Mouse (Mus musculus) frontal cortex, postnatal 36 days (tissue): ENCODE data around the gene Tgif1.
"Not testable (repeated sequence)": the region's sequence is repeated elsewhere in the genome, so short reads cannot be mapped to it uniquely, and the experiment has no call there.

Experiments
- DNase-seq, 2 experiments: peaks; one replicate each; pipeline ENCODE4 v3.0.0; 2022; ENCODE audit warnings: low spot score in 2 of 2

Gene Tgif1

DNA sequence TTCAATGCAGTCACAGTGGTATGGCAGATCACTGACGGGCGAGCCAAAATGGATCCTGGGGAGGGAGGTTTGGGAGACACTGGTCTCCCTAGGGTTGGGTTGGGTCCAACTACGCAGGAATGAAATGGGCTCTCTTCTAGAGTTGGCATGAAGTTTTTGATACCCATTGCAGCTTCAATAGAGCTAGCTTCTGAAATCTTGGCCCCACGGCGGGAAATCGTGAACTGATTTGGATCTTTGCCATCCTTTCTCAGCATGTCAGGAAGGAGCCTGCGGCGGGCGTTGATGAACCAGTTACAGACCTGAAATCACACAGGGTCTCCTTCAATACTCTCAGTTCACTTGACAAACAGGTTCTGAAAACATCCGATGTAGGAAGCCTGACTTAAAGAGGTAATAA, 8.4 kb downstream of the Tgif1 start:
- DNase-seq: no peak

DNA sequence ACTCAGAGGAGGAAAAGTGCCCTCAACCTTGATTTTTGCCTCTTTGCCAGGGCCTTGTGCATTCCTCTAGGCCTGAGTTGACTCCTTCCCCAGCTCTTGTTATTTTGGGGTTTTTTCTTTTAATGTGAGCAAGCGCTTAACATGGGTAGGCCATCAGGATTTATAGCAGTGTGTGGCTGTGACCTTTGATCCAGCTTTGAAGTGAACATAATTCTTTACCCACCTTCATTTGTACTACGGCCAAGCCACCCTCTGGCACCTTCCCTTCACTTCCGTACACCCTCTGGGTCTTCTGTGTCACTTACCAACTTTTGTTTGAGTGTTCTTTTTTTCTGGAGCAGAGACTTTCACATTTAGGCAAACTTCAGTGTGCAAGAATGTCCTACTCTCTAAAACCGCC, 10.1 kb downstream of the Tgif1 start:
- DNase-seq: no peak

DNA sequence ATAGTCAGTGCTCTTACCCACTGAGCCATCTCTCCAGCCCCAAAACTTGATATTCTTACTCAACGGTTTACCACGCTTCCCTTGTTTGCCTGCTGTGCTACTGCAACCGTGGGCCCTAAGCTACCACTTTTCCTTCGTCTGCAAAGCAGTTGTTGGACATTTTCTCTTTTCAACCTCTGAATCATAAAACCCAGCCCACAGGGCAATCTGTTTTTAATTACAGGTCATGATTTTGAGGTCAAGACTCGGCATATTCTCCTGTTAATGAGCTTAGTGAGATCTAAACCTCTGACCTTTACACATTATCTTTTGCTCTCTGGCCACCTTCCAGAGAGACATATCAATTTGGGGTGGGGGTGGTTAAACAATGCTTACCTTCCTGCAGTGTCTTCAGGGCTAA, 14.8 kb downstream of the Tgif1 start:
- DNase-seq: no peak

DNA sequence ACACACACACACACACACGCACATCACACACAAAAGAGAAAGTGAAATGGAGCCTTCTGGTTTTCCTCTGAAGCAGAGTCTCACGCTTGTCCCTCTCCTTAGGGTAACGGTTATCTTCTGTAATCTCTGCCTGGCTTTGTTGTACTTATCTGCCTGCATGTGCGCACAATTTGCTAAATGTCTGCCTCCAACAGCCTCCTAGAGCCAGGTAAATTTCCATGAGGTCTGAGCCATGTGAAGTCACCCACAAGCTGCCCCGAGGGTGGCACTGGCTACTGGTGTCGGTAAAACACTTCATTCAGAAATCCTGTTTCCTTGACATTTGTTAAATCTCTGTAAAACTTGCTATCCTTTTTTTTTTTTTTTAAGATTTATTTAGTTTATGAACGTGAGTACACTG, 15.3 kb downstream of the Tgif1 start:
- no peak for DNase-seq

DNA sequence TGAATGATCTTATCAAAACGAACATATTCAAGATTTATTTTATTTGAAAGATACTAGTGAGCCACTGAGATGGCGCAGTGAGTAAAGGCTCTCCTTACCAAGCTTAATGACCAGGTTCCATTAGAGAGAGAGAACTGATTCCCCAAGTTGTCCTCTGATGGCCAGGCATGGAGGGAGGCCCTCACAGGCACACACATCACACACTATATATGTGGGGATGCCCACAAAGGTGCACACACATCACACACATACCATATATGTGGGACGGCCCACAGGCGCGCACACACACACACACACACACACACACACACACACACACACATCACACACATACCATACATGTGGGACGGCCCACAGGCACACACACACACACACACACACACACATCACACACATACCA, 15.9 kb downstream of the Tgif1 start:
- DNase-seq: not testable (repeated sequence)

DNA sequence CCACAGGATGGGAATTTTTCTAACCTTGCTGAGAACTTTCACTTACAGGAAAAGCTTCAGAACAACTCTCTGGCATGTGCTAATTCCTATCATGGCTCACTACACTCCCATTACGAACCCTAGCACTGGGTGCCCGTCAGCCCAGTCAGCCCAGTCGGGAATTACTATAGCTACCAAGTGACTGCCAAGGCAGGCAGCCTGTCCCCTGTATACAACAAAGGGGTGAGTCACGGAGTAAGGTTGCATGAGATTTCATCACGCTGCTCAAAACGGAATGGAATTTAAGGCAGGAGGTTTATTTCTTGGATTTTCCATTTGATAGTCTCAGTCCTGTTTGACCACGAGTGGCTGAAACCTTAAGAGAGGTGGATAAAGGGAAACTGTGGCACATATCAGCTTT, 16.5 kb downstream of the Tgif1 start:
- no peak for DNase-seq

DNA sequence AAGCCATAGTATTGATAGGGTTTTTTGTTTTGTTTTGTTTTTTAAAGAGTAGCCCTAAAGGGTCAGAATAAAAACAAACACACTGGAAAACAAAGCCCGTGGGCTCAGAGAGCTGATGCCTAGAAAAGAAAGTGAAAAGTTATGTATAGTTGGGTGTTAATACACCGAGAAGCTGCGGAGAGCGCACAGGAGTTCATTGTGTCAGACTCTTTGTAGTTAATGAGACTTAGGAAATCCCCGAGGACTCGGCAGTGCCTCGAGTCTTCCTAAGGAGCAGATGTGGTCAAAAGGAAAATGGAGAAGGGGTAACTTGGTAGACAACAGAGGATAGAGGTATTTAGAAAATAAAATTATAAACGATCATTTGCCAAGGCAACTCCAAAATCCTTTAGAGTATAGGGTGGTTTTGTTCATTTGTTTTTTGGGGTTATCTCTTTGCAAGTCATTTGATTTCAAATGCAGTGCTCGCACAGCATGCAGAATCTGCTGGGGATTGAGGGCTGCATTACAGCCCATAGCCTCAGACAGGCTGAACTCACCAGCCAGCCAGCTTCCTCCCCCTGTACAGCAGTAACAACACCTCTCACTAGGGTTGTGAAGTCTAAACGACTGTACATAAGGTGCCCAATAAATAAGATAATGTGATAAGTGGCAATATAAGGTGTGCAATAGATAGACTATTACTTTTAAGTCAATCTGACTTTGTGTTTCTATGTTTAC, 18.1 kb downstream of the Tgif1 start:
- no peak for DNase-seq

DNA sequence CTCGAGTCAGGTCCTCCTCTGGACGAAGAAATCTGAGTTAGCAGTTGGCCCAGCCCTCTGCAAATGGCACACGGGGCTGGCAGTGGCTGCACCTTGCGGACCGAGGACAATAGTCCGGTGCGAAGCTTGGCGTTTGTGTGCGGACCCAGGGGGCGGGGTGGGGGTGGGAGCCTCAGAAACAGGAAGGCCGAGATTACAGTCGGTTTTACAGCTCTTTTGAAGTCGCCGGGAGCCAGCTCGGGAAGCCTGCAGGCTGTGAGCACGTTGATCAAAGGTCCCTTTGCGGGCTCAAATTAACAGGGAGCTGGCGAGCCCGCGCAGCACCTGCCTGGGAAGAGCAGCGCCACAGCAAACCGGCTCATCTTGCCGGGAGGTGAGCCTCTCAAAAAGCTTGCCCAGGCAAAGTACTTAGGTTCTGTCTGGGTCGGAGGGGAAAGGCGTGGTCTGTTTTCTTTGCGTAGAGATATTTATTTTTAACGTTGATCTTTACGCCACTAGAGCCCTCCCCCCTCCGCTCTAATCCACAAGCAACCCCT, 18.8 kb downstream of the Tgif1 start:
- no peak for DNase-seq

DNA sequence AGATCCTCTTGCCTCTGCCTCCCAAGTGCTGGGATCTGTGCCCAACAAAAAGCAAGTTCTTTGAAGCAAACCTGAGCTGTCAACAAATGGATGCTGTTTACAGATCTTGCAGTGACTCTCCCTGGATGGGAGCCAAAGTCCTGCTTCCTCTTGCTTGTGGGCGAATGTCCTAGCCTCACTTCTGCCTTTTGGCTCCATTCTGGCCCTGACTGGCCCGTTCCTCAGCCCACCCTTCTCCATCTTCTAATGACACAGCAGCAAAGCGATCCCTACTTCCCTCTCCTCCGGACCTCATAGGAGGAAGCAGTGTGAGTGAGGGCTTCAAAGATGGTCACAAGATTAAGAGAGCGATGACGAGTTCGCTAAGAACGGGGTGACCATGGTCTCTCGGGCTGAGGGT, 20.8 kb downstream of the Tgif1 start:
- no peak for DNase-seq

DNA sequence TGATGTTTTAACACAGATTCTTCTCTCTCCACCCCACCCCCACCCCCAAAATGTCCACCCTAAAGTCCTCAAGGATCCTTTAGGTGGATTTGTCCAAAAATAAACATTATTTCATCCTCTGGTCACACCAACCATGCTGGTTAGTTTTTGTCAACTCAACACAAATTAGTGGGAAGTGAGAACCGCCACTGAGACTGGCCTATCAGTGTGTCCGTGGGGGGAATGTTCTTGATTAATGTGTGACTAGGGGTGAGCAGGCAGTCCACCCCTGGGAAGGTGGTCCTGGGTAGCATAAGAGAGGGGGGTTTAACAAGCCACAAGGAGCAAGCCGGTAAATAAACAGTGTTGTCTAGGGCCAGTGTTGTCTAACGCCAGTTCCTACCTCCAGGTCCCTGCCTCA, 21.8 kb downstream of the Tgif1 start:
- no peak for DNase-seq

DNA sequence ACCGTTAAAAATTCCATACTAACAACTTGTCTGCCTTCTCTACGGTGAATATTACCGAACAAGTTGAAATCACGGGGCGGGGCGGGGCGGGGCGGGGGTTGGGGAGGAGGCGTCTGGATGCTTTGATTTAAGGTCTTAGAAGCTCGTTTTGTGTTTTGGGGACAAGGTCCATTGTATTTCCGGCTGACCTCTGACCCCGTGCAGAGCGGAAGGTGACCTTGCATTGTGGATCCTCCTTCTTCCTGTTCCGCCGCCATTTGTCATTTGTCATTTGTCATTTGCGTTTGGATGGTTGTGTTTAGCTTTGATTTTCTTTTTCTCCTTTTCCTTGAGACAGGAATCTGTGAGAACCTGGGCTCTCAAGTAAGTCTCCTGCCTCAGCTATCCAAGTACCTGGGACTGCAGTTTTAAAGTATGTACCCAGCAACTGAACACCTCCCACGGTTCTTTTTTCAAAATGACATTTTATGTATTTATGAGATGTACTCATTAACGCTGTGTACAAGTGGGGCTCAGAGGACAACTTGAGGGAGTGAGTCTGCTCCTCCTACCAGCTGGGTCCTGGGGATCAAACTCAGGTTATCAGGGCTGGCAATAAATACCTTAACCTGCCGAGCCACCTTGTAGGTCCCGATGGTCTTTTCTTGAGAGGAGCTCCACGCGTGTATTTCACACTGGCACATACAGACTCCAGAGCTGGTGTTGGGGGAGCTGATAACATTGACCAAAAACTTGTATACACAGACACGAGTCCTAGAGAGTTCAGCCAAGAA, 23.2 kb downstream of the Tgif1 start:
- DNase-seq: no peak

DNA sequence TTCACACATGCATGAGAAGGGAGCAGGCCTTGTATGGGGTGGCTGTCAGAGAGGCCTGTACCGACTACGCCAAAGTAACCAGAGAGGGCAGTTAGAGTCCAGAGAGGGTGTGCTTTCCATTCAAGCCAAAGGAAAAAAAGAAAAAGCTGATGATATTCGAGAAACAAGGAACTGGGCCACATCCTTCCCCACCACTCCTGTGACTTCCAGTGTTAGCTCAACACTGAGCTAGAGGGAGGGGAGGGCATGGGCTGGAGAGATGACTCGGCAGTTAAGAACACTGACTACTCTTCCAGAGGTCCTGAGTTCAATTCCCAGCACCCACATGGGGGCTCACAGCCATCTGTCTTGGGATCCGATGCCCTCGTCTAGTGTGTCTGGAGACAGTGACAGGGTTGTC, 24.1 kb downstream of the Tgif1 start:
- DNase-seq: no peak

DNA sequence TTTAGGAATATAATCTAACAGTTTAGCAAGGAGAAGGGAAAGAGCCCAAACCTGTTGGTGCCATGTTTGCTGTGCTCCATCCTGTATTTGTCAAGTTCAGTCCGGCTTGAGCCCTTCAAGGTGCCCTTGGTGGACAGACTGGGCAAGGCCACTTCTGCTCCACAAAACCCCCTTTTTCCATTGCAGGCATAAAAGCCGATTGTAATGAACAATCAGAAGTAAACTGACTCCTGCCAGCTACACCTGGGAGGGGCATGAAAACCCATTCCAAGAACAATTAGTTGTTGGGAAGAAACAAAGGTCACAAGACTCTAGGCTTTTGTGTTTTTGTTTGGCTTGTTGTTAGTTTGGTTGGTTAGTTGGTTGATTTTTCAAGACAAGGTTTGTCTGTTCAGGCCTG, 24.8 kb downstream of the Tgif1 start:
- no peak for DNase-seq

DNA sequence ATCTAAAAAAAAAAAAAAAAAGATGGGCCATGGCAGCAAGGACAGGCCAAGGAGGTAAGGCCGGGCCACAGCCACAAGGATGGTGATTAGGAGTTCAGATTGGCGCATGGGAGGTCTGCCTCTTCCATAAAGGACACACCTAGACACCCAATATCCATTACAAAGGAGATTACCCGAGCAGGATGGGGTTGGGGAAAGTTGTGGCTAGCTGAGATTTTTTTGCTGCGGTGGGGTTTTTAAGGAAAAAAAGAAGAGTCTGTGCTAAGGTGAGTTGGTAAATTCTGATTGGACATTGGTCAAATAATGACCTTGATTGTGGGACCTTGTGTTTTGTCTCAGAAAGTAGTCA, 25.2 kb downstream of the Tgif1 start:
- DNase-seq: no peak

DNA sequence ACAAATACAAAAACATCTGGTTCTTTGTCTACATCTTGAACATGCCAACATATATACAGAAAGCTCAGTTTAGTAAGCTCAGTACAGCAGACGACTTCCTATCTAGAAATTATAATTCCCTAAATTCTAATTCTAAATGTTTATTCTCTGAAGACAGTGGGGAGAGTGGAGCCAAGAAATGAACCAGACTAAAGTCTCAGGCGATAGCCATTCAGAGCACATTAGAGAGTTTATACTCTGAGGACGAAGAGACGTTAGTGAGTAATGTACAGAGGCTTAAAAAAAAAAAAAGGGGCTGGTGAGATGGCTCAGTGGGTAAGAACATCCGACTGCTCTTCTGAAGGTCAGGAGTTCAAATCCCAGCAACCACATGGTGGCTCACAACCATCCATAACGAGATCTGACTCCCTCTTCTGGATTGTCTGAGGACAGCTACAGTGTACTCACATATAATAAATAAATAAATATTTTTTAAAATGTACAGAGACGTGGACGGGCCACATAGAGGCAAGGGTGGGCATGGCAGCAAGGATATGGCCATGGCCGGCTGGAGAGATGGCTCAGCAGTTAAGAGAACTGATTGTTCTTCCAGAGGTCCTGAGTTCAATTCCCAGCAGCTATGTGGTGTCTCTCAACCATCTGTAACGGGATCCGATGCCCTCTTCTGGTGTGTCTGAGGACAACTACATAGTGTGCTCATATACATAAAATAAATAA, 25.7 kb downstream of the Tgif1 start:
- not testable (repeated sequence) for DNase-seq

DNA sequence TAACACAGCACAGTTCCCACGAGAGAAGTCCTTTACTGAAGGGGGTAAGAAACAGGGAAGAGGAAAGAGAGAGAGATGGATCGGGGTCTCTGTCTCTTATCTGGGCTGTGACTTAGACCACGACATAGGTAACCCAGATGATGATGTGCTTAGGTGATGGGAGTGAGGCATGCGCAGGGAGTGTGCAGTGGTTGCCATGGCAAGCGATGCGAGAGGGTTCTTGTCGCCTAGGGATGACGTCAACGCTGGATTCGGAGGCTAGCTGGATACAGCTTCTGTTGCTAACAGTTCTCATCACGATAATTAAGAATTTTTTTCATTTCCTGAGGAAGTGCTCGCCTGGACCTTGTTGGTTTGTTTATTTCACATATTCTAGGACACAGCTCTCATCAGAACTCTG, 27.1 kb downstream of the Tgif1 start:
- peak; percentile 77 to 88 for DNase-seq

DNA sequence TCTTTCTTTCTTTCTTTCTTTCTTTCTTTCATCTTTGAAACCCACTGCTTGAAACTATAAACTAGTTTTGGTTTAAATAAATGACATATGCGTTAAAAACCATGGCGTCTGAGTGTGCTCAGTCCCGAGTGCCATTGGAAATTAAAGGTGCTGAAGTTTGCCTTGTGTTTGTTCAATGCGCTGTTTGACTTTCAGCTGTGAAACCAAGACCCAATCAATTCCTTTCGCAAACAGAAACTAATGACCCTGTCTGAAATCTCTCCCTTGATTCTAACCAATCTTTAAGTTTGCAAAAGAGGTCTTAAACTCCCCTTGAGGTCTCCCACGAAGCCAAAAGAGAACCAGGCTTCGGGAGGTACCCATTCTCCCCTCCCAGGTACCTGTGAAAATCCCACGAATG, 30.3 kb downstream of the Tgif1 start:
- no peak for DNase-seq

DNA sequence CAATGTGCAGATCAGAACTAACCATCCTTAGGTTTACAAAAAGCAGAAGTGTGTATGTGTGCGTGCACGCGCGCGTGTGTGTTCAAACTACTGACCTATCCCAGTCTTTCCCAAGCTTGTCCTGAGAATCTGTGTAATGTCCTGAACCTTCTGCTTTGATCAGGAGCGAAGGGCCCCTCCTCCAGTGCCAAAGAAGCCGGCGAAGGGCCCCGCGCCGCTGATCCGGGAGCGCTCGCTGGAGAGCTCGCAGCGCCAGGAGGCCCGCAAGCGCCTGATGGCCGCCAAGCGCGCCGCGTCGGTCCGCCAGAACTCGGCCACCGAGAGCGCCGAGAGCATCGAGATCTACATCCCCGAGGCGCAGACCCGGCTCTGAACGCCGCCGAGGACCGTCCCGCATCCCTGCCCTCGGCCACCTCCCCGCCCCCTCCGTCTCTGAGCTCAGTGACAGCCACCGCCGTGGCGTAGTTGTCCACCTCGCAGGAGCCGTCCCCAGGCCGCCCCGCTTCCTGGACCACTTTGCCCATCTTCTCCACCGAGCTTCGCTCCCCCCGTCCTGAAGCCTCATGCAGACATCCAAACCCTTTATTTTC, 35.4 kb downstream of the Tgif1 start:
- DNase-seq: no peak

DNA sequence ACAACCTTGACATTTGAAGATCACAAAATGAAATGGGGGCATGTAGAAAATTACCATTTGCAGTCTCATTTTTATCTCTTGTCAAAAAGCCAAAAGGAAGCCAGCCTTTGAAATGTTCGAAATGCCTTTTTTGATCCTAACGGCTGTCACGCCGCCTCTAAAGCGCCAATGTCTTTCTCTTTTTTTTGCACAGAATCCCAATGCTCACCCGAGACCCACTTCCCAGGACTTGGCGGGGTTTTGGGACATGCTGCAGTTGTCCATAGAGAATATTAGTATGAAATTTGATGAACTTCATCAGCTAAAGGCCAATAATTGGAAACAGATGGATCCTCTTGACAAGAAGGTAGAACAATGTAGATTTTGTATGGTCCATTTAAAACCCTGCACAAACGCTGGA, 38.3 kb downstream of the Tgif1 start:
- DNase-seq: no peak

DNA sequence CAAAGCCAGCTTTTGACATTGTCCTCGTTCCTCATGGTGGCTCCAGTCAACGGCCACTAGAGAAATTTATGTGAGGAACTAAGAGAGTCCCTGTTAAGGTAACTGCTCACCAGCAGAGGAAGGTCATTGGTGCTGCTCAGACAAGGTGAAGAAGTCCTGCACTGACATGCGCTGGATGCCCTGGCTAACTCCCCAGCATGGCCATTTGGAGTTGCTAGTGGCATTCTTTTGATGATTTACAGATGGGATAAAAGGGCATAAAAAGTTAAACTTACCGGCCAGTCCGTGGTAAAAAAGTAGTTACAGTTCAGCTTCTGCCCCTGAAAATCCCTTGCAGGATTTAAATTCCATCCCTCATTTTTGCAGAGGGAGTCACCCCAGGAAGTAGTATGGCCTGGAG, 42.6 kb downstream of the Tgif1 start:
- DNase-seq: no peak

DNA sequence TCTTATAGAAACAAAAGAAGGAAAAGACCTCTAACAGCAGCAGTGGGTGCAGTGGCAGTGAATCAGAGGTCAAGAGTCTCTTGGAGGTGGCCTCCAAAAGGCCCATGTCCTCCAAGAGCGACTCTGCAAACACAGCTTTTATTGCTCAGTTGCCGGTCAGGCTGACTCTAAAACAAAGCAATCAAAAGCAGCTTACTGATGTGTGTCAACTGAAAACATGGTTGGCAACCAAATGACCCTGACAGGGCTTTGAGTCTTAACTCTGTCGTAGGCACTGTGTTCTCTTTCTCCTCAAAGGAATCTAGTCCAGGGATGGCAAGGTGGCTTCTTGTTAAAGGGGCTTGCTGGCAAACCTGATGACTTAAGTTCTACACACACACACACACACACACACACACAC, 43.6 kb downstream of the Tgif1 start:
- DNase-seq: no peak

DNA sequence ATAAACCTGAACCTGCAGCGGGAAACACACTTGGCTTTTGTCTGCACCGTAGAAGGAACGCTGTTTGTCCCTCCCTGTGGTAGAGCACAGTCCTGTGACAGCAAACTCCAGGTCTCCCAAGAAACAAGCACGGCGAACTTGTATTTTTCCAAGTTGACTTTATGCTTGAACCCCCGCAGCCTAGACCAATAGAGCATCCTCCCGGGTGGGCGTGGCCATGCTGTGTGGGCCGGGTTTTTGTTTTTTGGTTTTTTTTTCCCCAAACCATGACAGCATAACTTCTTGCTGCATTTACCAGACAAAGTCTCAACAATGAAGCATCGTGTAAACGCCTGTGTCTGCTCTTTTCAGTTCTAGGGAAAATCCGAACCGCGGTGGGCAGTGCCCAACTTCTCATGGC, 44.5 kb downstream of the Tgif1 start:
- DNase-seq: no peak
